Mouse (Mus musculus): ENCODE results near the gene Vmn1r184. TPM values are rescaled to one million over a fixed set of nuclear protein-coding genes. Genes with fewer than 3 reads are reported as not detected.
"Not testable (repeated sequence)": the region's sequence is repeated elsewhere in the genome, so short reads cannot be mapped to it uniquely, and the experiment has no call there.

The Vmn1r184 gene
- not detected in 2 replicates for polyA plus RNA-seq (2016; fragmentation: Nextera tagmentation; extraction: Ambion mirVana)

DNA sequence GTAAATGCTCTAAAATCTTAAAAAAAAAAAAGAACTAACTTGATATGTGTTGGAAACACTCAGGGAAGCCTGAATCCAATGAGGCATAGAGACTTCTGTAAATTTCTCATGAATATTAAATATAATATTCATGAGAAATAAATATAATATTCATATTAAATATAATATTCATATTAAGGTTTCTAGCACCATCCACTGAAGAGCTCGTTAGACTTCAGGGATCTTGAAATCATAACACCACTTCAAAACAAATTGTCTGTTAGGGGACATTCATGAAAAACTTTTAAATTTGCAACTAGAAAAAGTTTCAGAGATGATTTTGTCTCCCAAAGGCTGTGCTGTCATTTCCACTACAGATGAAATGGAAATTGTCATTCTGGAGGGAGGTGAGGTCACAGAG, at the start of gene Vmn1r184:
Gene Vmn1r184, plus strand, starts transcription at position 301 of the 400 bp plus-strand sequence.
- WGBS: 78% methylated on average over 1 of the region's 1 CpGs
- ATAC-seq (ENCODE audit: insufficient number of reproducible peaks, insufficient read depth, low FRiP score, low TSS enrichment, low read depth); H3K4me2 ChIP-seq; H3K9me3 ChIP-seq; H3K36me3 ChIP-seq; H3K27me3 ChIP-seq; H3K4me3 ChIP-seq (replicated peaks); H3K4me1 ChIP-seq (replicated peaks); H3K9ac ChIP-seq (replicated peaks); H3K27ac ChIP-seq: not testable (repeated sequence)

DNA sequence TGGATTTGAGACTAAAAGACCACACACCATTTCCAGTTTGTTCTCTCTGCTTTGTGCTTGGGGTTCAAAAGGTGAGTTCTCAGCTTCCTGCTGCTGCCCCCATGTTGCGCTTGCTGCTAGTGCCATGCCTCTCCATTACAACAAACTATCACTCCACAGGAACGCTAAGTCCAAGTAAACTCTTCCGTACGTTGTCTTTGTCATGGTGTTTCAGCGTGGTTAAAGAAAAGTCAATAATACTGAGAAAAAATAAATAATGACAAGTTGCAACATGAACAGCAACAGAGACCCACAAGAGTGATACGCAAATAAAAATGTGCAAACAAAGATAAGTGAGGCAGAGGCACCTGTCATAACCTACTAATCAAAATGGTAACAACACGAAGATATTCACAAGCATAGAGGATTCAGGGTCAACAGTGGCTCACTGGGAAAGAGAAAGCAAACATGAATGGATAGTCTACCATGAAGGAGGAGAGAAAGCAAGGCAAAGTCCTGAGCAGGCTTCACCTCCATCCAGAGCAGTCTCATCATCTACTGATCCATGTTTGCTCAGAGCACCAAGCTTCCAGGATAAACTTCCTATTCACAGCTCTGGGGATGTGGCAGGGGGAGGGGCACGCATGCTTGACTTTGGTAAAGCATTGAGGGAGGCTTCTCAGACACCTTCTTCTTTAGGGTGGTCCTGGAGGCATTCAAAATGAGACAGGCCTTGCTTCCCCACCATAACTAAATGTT, 43.5 kb downstream of the Vmn1r184 start:
- H3K27ac ChIP-seq; H3K4me2 ChIP-seq; ATAC-seq (ENCODE audit: insufficient number of reproducible peaks, insufficient read depth, low FRiP score, low TSS enrichment, low read depth); H3K4me1 ChIP-seq (replicated peaks); H3K27me3 ChIP-seq; H3K36me3 ChIP-seq; H3K9ac ChIP-seq (replicated peaks); H3K4me3 ChIP-seq (replicated peaks): not testable (repeated sequence)
- H3K9me3 ChIP-seq: peaks cover 18% of the 10 kb centered on the region; the same call in 1 of the 2 replicates
- WGBS: 84% methylated on average over 8 of the region's 8 CpGs

DNA sequence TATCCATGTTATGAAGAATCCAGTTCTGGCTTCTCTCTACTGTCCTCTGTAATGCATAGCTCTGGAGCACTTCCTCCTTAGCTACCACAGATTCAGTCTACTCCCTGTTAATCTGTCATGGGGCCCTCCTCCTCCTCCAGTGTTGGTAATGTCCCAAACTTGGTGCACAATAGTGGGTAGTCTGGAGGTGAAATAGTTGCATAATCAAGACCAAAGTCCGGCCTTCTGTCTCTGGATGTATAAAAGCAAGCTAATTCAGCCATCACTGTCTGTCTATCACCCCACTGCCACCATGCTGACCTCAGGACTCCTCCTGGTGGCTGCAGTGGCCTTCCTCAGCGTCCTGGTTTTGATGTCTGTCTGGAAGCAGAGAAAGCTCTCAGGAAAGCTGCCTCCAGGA, 46.8 kb downstream of the Vmn1r184 start, which contains the start of gene Cyp2a4:
Gene Cyp2a4, plus strand, starts transcription at position 244 of the 400 bp plus-strand sequence.
- H3K4me3 ChIP-seq (replicated peaks); H3K4me2 ChIP-seq; ATAC-seq (ENCODE audit: insufficient number of reproducible peaks, insufficient read depth, low FRiP score, low TSS enrichment, low read depth); H3K36me3 ChIP-seq; H3K27me3 ChIP-seq; H3K9ac ChIP-seq (replicated peaks); H3K27ac ChIP-seq; H3K4me1 ChIP-seq (replicated peaks): not testable (repeated sequence)
- peaks cover 25% of the 10 kb centered on the region; the same call in 1 of the 2 replicates for H3K9me3 ChIP-seq
- 69% methylated on average over 2 of the region's 2 CpGs for WGBS

DNA sequence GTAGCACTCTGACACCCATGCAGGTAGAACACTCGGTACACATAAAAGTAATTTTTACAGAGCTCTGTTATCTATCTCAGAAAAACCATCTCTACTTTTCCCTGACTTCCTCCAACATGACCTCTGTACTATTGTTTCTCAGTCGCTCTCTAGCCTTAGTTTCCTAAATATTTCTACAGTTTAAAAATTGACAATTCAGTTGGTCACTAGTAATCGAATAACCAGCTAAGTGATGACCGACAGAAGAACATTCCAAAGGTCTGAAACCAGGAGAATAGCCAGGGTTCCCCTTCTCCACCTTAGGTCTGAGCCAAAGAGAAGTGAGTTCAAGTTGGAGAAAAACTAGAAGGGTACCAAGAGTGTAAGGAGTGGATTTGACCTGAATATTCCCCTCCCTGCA, 51.7 kb downstream of the Vmn1r184 start:
- not testable (repeated sequence) for ATAC-seq (ENCODE audit: insufficient number of reproducible peaks, insufficient read depth, low FRiP score, low TSS enrichment, low read depth); H3K27ac ChIP-seq; H3K36me3 ChIP-seq; H3K27me3 ChIP-seq; H3K4me3 ChIP-seq (replicated peaks); H3K9ac ChIP-seq (replicated peaks); H3K4me2 ChIP-seq; H3K4me1 ChIP-seq (replicated peaks)
- peaks cover 20% of the 10 kb centered on the region; the same call in 1 of the 2 replicates for H3K9me3 ChIP-seq
- 87% methylated on average over 4 of the region's 4 CpGs for WGBS

DNA sequence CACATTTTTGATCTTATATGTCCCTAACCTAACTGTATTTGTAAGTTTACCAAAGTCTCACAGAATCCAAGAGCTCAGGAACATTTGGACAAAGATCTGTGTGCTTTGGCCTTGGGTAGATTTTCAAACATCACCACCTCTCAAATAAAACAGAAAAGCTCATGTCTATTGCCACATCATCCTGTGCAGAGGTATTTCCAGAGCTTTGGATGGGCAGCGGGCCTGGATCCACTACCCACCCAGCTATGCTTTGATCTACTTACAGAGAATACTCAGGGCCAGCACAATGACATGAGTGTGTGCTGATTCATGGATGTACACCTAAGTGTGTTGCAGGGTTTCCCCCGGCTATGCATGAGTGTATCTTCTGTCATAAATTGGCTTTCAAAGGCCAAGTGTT, 55.1 kb downstream of the Vmn1r184 start:
- H3K9ac ChIP-seq (replicated peaks); H3K27ac ChIP-seq; H3K4me3 ChIP-seq (replicated peaks); H3K27me3 ChIP-seq; H3K4me1 ChIP-seq (replicated peaks); ATAC-seq (ENCODE audit: insufficient number of reproducible peaks, insufficient read depth, low FRiP score, low TSS enrichment, low read depth); H3K36me3 ChIP-seq; H3K4me2 ChIP-seq: not testable (repeated sequence)
- H3K9me3 ChIP-seq: peaks cover 27% of the 10 kb centered on the region; the same call in 1 of the 2 replicates
- whole genome bisulfite sequencing: 78% methylated on average over 2 of the region's 2 CpGs

DNA sequence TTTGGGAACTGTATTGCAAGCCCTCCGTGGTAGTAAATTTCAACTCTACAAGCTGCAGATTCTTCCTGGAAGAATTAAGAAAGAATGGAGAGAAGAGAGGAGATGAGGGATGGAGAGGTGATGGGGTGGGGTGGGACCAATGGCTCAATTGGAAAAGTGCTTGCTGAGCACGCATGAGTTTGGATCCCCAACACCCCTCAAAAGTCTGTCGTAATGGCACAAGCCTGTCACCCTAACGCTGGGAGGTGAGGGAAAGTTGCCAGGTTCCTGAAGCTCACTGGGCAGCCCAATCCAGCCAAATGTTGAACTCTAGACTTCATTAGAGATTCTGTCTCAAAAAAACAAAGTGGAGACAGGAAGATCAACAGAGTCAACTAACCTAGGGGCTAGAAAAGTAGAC, 55.7 kb downstream of the Vmn1r184 start:
- not testable (repeated sequence) for H3K27me3 ChIP-seq; H3K36me3 ChIP-seq; H3K4me2 ChIP-seq; H3K4me3 ChIP-seq (replicated peaks); H3K4me1 ChIP-seq (replicated peaks); ATAC-seq (ENCODE audit: insufficient number of reproducible peaks, insufficient read depth, low FRiP score, low TSS enrichment, low read depth); H3K9ac ChIP-seq (replicated peaks); H3K27ac ChIP-seq
- WGBS: 79% methylated on average over 4 of the region's 4 CpGs
- peaks cover 23% of the 10 kb centered on the region; the same call in 1 of the 2 replicates for H3K9me3 ChIP-seq

Other genes with a start within 250 kb of the Vmn1r184 start
- not detected in 2 replicates for gene Cyp2b13, start 198.8 kb upstream of the Vmn1r184 start, polyA plus RNA-seq (2016; fragmentation: Nextera tagmentation; extraction: Ambion mirVana)
- not detected in 2 replicates for gene Cyp2b9, start 86.9 kb upstream of the Vmn1r184 start, polyA plus RNA-seq (2016; fragmentation: Nextera tagmentation; extraction: Ambion mirVana)
- gene Cyp2a4, start 46.8 kb downstream of the Vmn1r184 start, polyA plus RNA-seq (2016; fragmentation: Nextera tagmentation; extraction: Ambion mirVana): not detected in 2 replicates
- gene Nlrp9c, start 143.4 kb downstream of the Vmn1r184 start, polyA plus RNA-seq (2016; fragmentation: Nextera tagmentation; extraction: Ambion mirVana): not detected in 2 replicates
- not detected in 2 replicates for gene Nlrp4a, start 174.8 kb downstream of the Vmn1r184 start, polyA plus RNA-seq (2016; fragmentation: Nextera tagmentation; extraction: Ambion mirVana)

All from limb, embryonic 12.5 days (tissue).